Mouse (Mus musculus) T-cell, adult 2 months (primary cell): ENCODE results near the gene Pcyt1a.

Experiments used
- DNase-seq: peaks from one replicate; pipeline ENCODE4 v3.0.0; 2022; ENCODE audit warnings: low spot score

Pcyt1a gene

DNA sequence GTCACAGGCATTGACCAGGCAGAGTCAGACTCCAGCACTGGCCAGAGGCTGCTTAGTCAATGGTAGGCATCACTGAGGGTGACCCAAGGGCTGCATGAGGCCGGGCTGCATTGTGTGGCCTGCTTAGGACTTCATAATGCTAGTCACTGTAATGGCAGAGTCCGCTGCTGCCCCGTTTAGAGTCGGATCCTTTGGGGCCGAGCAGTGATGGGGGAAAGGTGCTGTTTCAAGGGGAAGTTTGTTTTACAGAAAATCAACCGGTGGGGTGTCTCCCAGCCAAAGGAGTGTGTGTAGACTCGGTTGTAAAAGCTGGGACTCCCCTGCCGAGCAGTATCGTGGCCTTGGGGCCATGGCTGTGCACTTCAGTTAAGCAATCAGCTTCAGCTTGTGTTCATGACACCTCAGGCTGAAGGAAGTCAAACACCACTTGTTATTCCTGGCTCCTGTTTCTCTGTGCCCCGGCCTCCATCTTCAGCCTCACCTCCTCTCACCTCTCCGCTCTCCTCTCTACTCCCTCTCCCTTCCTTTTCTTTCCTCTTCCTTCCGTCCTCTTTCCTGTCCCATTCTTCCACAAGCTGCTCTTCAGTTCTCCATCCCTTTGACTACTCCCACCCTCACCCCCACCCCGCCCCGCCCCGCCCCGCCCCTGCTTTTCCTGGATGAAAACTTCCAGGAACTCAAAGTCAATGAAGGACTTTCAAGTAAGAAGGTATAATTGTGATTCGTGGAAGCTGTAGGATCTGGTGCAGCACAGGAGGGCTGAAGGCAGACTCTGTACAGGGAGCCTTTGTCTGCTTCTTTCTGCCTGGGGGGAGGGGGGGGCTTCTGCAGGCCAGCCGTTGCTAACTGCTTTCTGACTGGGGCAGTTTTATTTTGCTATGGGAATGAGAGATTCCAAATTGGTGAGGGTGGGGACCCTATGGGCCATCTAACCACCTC is 79.9 kb downstream of the Pcyt1a start:
- DNase-seq: no peak

DNA sequence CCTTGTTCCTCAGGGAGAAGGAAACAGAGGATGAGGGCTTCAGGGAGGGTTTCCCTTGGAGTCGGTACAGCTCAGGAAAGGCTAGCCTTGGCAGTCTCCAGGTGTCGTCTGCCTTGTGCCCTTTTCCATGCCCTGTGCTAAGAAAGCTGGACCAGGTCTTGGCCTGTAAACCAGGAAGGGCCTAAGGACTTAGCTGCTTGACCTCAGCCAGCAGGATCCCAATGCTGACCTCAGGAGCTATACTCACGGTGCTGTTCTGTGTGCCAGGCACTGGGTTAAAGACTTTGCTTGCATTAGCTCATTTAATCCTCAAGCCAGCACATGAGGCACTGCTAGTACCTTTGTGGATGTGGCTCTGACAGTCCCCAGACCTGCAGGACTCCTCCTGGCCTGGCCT is 80.6 kb downstream of the Pcyt1a start:
- no peak for DNase-seq

DNA sequence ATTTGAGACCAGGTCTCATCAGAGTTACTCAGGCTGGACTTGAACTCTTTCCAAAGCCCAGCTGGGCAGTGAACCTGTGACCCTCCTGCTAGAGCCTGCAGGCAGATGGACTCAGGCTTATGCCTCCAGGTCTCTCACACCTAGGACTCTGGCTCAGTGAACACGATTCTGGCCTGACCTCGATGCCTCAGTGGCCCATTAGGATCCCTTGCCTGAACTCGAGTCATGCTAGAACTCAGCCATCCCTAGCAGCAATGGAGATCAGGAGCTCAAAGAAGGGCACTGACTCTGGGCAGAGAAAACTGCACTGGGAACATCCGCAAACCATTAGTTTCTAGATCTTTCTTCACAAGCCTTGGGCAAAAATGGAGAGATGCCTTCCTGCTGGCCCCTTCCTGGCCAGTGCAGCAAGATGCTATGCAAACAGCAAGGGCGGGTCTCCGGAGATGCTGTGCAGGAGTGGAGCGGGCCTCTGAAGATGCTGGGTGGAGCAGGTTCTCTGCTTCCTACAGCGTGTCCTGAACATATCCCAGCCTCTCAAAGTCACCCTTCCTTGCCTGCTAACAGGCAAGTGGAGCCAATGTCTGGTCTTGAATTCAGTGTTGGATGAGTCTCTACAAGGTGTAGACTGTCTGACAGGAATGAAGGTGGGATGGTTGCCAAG is 81.2 kb downstream of the Pcyt1a start:
- DNase-seq: no peak

DNA sequence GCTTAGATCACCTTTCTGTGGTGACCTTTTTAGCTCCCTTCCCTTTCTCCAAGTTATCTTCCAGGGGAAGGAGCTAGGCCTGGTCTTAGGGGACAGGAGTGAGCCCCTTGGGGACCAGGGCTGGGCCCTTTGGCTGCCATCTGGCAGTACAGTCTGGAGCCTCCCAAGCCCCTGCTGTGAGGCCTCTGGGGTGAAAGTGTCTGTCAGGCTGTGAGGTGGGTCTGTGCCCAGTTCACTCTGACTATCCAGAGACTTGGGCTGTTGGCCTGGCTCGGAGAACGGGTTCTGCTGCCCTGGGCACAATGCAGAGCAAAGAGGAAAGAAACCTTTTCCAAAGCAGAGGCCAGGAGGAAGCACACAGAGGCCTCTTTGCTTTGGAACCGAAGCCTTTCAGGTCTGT is 82.2 kb downstream of the Pcyt1a start:
- no peak for DNase-seq

DNA sequence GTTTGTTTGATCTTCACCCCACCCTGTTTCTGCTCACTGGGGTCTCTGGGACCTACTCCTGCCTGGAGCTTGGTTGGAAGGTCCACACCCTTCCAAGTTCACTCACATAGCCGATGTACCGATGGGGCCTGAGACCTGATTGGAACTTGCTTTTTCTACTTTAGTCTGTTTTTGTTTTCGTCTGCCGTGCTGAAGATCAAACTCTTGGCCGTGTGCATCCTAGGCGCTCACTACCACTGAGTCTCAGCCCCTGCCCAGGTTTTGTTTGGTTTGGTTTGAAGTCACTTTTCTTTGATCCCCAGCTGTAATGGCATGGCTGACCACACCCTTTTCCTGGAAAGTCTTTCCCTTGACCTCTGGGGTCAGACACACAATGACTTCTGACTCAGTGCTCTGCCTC is 82.7 kb downstream of the Pcyt1a start:
- no peak for DNase-seq

DNA sequence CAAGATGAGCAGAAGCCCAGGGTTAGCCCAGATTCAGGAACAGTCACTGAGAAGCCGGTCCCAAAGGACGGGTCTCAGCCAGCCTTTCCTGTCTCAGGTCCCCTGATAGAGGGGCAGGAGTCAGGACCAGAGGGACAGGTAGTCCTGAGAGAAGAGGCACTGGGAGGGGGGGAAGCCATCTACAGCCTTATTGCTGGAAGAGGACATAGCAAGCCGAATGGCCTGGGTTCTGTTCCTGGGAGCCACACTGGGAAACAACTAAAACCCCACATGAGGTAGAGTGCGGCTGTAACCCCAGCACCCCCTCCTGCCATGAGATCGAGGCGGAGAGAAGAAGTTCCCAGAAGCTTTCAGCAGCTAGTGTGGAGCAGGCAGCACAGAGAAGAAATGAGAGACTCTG is 83.2 kb downstream of the Pcyt1a start:
- DNase-seq: no peak

DNA sequence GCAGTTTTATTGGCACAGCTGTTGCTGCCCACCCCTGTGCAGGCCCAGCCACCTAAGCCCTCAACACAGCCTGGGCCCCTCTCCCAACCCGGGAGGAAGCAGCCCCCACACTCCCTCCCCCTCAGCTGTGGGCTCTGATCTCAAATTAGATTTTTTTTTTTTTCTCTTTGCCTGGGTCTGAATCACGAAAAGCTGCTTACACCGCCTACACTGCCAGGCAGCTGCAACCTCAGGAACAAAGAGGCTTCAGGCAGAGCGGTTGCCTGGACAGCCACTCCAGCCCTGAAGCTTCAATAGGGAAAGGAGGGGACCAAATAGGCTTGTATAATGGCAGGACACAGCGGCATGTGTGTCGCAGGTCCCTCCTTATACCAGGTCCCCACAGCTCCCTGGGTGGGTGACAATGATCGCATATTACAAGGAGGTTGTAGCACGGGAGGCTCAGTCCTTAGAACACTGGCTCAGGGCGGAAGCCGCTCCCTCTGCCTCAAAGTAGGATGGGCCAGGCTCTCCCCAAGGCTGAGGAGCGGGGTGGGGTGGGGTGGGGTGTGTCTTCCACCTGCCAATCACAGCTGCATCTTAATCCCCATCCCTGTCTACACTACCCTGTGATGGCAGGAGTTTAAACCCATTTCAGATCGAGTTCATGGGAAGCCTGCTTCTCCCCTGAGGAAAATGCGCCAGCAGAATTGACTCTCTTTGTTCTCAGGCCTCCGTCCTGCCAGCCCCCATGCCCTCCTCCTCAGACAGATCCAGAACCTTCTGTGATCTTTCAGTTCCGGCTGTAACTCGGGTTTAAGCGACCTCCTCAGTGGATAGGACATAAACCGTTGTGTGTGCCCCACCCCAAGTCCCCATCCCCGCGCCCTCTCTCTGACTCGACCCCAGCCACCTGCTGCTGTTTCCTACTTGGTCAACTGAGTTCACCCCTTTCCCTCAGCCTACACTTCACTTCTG is 85.6 kb downstream of the Pcyt1a start:
- peak; percentile 29 for DNase-seq

DNA sequence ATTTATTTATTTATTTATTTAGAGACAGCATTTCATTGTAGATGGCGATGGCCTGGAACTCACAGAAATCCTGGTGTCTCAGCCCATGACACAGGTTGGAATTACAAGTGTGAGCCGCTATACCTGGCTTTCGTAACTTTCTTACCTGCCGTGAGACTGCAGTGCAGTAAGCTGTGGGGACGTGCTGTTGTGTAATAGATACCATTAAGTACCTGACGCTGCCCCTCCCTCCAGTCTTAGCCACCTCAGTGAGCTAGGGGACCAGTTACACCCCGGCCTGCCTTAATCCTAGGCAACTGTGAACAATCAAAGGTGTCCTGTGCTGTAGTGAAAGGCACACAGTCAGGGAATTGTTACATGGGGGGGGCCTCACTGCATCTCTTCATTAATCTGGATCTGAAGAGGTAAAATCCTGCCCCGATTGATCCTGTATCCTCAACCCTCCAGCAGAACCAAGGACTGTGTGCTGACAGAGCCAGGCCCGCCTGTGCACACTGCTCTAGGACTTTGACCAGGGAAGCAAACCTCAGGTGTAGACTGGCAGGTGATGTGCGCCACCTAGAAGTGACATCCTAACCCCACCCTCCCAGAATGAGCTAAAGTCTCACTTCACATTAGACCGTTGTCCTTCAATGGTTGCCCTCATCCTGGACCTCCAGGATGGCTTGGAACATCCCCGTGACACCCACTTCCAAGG is 87.2 kb downstream of the Pcyt1a start:
- DNase-seq: no peak

DNA sequence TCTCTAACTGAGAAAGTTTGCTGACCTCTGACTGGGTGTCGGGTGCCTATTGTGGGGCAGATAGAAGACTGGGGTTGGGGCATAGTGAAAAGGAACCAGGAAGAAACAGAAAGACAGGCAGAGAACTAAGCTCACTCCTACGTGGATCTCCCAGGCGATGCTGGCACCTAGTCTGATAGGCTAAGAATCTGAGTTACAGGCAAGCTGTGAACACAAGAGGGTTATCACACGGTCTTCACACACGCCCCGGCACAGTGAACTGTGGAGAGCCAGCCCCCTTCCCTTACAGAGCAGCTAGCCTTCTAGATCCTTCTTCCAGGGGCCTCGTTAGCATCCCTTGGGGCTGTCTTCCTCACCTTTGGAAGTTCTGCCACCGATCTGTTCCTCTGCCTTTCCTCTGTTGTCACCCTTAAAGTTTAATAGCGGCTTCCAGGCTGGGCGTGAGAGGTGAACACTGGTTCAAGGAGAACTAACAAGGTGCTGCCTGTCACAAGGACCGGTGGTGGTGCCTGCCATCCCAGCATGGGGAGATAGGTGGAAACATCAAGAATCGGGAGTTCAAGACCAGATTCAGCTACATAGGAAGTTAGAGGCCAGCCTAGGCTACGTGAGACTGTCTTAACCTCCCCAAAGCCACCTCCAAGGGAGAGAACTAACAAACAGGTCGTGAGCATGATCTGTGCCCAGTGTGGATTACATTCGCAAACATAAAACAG is 89.1 kb downstream of the Pcyt1a start:
- no peak for DNase-seq

DNA sequence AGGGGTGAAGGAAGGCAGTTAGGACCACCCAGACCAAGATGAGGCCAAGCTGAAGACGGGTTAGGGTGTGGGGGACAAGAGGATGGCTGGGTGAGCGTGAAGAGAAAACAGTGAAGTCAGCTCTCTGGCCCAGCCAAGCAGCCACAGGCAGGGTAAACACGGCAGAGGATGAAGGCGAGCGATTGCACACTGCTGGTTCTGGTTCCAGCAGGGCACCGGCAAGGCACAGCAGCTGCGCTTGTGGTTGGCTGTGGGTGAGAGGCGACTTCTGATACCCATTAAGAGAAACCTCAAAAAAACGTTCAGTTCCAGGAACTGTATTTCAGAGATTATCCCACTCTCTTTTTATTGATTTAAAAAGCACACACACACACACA is 89.6 kb downstream of the Pcyt1a start:
- DNase-seq: peak; percentile 64

DNA sequence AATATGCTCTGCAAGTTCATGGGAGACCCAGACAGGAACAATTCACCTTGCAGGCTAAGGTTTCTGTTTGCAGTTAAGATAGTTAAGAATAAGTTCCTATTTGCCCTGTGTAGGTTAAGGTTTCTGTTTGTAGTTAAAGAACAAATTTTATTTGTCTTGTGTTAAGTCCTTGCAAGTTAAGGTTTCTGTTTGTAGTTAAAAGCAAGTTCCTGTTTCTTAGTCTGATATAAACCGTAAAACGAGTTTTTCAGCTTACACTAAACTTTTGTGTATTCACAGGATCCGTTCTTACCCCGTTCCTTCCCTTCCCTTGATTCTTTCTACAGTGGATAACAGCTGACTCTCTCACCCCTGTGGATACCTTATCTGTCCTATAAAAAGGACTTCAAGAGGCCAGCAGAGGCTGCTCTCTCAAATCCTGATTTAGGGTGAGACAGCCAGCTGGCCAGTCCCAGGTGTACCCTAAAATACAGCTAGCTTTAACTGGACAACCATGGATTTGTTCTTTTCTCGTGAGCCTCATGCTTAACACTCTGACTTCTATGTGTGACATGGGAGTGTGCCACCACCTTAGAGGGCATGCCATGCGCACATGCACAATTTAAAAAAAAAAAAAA is 92.0 kb downstream of the Pcyt1a start:
- no peak for DNase-seq

DNA sequence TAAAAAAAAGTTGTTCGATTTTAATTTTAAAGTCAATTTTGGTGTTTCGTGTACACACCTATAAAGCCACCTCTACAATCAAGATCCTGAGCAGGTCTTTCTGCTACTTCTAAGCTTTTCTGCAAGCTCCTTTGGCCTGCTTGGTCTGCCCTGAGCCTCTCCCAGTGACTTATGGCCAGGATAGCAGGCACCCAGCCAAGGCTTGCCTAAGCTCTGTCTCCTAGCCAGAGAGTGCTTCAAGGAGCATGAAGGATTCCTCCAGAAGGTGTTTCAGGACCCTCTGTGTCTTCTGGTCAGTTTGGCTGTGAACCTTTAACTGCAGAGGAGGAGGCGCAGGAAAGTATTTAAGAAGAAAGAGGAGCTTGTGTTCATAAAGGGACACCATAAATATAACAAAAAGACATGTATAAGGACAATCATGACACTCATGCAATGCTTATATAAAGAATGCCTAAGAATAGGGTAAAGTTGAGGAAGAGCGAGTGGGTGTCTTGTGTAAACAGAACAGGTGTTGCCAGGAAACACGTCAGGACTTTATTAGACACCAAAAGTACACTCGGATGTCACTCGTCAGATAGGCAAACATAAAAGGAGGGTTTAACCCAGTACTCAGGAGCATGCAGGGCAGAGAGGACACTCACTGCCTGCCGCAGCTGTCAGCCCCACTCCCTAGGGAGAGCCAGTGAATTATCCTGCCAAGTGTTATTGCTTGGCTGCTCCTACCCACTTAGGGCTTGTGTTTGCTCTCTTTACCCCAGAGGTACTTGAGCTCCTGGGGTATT is 92.9 kb downstream of the Pcyt1a start:
- no peak for DNase-seq

DNA sequence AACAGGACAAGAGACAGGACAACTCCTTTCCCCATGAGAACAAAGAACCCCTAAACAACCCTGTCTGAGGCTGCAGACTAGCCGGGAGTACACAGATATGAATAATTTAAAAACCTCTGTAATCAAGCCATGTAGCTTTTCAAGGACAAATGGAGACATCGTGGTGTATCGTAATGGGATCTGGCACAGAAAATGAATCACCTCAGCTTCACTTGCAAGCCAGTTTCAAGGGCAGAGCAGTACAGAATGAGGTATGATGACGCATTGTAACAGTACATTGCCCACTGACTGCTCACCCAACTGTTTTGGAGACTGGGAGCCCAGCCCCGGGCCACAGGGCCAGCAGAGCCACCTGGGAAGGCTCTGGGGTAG is 93.5 kb downstream of the Pcyt1a start:
- DNase-seq: no peak
